Mouse (Mus musculus) heart, embryonic 12.5 days (tissue): ENCODE results near the gene Pglyrp1. TPM values are rescaled to one million over a fixed set of nuclear protein-coding genes. Genes with fewer than 3 reads are reported as not detected.

ENCODE experiments used
- ATAC-seq: fragments of 200-750 bp; cut with Nextera tagmentation; 2 replicates; pipeline ENCODE4 v1.8.0; 2017; ENCODE audit warnings: moderate TSS enrichment, moderate library complexity; ENCODE audit not compliant: insufficient number of reproducible peaks, low FRiP score
- H3K27ac ChIP-seq: fragments of 300-500 bp; sonication (generic); 2 replicates; pipeline ENCODE4 v1.5.1; 2016; ENCODE audit warnings: mild to moderate bottlenecking, moderate library complexity; ENCODE audit not compliant: poor library complexity, severe bottlenecking
- H3K27me3 ChIP-seq: fragments of 300-500 bp; sonication (generic); replicated peaks from 2 replicates; pipeline ENCODE4 v1.6.1; 2016; ENCODE audit warnings: mild to moderate bottlenecking, moderate library complexity
- H3K36me3 ChIP-seq: fragments of 300-500 bp; sonication (generic); 2 replicates; pipeline ENCODE4 v1.6.1; 2016; ENCODE audit warnings: mild to moderate bottlenecking, moderate library complexity
- H3K4me1 ChIP-seq: fragments of 300-500 bp; sonication (generic); replicated peaks from 2 replicates; pipeline ENCODE4 v1.6.1; 2016; ENCODE audit warnings: mild to moderate bottlenecking
- H3K4me2 ChIP-seq: fragments of 300-500 bp; sonication (generic); 2 replicates; pipeline ENCODE4 v1.6.1; 2016; ENCODE audit warnings: mild to moderate bottlenecking, moderate library complexity
- H3K4me3 ChIP-seq: fragments of 300-500 bp; sonication (generic); 2 replicates; pipeline ENCODE4 v1.5.1; 2016; ENCODE audit warnings: mild to moderate bottlenecking
- H3K9ac ChIP-seq: fragments of 300-500 bp; sonication (generic); 2 replicates; pipeline ENCODE4 v1.6.1; 2016; ENCODE audit warnings: mild to moderate bottlenecking, moderate library complexity
- H3K9me3 ChIP-seq: fragments of 300-500 bp; sonication (generic); replicated peaks from 2 replicates; pipeline ENCODE4 v1.6.1; 2016; ENCODE audit warnings: mild to moderate bottlenecking, moderate library complexity
- WGBS: fragments of 180-500 bp; shearing (Covaris S2); methylation state at CpG from one replicate; pipeline ENCODE4 v1.1.7; 2016; 5-methylcytosine and 5-hydroxymethylcytosine counted together
- polyA plus RNA-seq: library from polyadenylated mRNA; unstranded; fragments of >200 nt; fragmentation: Nextera tagmentation; extraction: Ambion mirVana; gene quantifications from 2 replicates; pipeline ENCODE4 v1.2.1, GENCODE M21; 2016

Pglyrp1 gene
- polyA plus RNA-seq, 1 experiment from 2014 or later, result 0.83 TPM

DNA sequence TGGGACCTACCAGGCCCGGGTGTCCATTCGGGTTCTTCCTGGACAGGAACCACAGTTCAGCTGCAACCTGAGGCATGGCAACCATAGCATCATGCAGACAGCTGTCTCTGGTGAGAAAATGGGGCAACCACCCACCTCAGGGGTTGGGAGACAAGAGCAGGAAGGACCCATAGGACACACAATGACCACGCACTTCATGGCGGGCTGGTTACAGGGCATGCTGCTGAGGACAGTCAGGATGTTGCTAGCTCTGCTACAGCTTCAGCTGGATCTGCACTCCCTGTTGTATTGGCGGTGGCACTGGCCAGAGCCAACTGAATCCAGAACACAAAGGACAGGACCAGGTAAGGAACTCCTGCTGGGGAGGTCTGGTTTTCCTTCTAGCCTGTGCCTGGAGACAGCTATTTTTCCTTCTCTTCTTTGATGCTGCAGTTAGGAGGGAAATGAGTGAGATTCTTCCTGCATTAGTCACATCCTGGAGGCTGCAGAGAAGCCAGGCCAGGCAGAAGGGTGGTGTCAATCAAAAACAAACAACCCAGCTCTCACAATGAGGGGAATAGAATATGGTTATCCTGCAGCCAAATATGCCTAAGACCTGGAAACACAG, 12.7 kb upstream of the Pglyrp1 start:
- H3K4me3 ChIP-seq, result no peak overlapping the region
- no peaks in the 10 kb centered on the region for H3K27me3 ChIP-seq
- H3K4me1 ChIP-seq, result peaks cover 9% of the 10 kb centered on the region
- peak; percentile 76; the same call in 1 of the 2 replicates for ATAC-seq
- WGBS, result 53% methylated on average over 5 of the region's 5 CpGs
- peak overlapping the region; percentile 80 for H3K27ac ChIP-seq
- H3K9ac ChIP-seq, result no peak overlapping the region
- no peaks in the 10 kb centered on the region for H3K36me3 ChIP-seq
- H3K4me2 ChIP-seq, result no peak overlapping the region
- 0 out of 2 replicates have a peak, but pooled peaks cover 4% of the 10 kb centered on the region for H3K9me3 ChIP-seq

DNA sequence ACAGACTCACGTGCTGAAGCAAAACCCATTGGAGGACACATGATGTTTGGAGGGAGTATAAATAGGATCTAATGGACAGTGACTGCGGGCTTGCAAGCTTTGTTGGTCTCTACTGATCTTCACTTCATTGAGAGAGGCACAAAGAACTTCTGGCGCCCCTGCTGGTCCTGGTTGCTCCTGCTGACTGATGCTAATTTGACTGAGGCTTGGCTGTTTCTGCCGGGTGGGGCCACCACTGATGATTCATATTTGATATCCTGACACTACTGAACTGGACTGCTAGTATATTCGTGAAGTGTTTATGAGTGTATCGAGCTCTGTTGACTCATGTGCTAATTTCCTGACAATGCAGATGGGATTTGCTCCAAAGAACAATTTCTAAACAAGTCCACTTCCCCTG, 8.3 kb upstream of the Pglyrp1 start:
- Histone ChIP-seq H3K27ac (no peak overlapping the region), H3K4me1 (peaks cover 8% of the 10 kb centered on the region), H3K27me3 (no peaks in the 10 kb centered on the region), H3K4me2 (no peak overlapping the region), H3K9me3 (peaks cover 17% of the 10 kb centered on the region), H3K4me3 (no peak overlapping the region), H3K9ac (no peak overlapping the region), H3K36me3 (no peaks in the 10 kb centered on the region)
- no peak for ATAC-seq
- 81% methylated on average over 6 of the region's 6 CpGs for WGBS

DNA sequence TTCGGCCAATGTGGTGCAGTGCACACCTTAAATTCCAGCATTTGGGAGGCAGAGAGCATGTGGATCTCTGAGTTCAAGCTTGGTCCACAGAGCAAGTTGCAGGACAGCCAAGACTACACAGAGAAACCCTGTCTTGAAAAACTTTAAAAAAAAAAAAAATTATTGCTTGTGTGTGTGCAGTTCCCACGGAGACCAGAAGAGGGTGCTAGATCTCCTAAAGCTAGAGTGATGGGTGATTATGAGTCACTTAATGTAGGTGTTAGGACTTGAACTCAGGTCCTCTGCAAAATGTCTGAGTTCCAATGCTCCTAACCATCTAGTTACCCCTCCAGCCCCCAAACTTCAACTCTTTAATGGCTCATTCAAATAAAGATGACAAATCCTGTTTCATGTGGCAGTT, 2.6 kb upstream of the Pglyrp1 start:
- H3K36me3 ChIP-seq, result no peaks in the 10 kb centered on the region
- H3K9me3 ChIP-seq, result peaks cover 19% of the 10 kb centered on the region
- ATAC-seq, result no peak
- no peak overlapping the region for H3K4me3 ChIP-seq
- WGBS, result 83% methylated on average over 2 of the region's 2 CpGs
- no peak overlapping the region for H3K9ac ChIP-seq
- H3K27ac ChIP-seq, result no peak overlapping the region
- H3K4me1 ChIP-seq, result peaks cover 4% of the 10 kb centered on the region; the same call in 1 of the 2 replicates
- H3K4me2 ChIP-seq, result no peak overlapping the region
- no peaks in the 10 kb centered on the region for H3K27me3 ChIP-seq

DNA sequence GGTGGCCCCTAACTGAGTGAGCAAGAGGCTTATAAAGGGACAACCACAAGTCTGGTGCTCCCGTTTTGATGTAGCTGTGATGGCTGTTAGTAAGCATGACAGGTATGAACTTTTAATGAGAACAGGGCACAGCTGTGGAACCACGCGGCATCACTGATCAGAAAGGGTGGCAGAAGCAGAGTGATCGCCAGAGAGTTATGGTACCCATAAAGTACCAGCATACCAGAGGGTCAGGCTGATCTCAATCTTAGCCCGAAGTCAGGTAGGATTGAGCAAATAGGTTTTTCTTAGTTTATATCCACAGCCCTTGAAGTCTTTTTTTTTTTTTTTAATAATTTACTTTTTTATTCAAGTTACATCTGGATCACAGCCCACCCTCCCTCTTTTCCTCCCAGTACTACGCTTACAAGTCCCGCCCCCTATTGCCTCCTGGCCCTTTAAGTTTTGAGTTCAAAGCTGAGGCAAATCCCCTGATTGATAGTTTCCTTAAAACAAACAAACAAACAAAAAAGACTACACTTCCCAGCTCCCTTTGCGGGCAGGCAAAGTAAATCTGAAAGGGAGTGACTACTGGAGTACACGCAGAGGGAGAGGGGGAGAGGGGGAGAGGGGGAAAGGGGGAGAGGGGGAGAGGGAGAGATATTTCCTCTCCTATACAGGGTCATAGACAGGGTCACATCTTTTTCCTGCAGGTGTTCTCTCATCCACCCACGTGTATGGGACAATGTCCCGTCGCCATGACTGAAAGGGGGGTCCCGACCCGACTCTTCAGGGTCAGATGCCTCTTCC, 1.1 kb downstream of the Pglyrp1 start:
- no peak for ATAC-seq
- 29% methylated on average over 13 of the region's 14 CpGs for WGBS
- no peaks in the 10 kb centered on the region for H3K36me3 ChIP-seq
- no peak overlapping the region for H3K27ac ChIP-seq
- peak overlapping the region; percentile 47 for H3K4me3 ChIP-seq
- no peaks in the 10 kb centered on the region for H3K27me3 ChIP-seq
- peaks cover 4% of the 10 kb centered on the region; the same call in 1 of the 2 replicates for H3K4me1 ChIP-seq
- no peak overlapping the region for H3K9ac ChIP-seq
- peaks cover 8% of the 10 kb centered on the region for H3K9me3 ChIP-seq
- H3K4me2 ChIP-seq, result peak overlapping the region; percentile 81

DNA sequence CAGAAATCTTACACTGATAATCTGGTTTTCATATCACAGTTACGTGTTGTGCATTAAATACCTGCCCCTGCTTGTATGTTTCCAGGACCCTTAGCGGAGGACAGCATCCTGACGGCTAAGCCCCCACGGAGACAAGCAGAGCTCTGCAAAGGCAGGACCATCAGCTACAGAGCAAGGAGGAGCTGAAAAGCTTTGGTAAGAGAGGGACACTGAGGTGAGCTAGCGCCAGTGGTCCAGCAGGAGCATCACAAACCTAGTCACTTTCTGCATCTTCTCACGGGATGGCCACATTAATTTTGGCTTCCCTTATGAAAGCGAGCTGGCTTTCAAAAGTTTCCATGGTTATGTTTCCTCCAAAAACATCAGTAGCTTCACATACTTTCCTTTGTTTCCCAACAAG, 1.7 kb downstream of the Pglyrp1 start:
- peaks cover 6% of the 10 kb centered on the region; the same call in 1 of the 2 replicates for H3K9me3 ChIP-seq
- WGBS, result 6% methylated on average over 7 of the region's 7 CpGs
- no peaks in the 10 kb centered on the region for H3K27me3 ChIP-seq
- H3K4me1 ChIP-seq, result peaks cover 4% of the 10 kb centered on the region; the same call in 1 of the 2 replicates
- 0 out of 2 replicates have a peak overlapping the region, but pooled peaks have one; percentile 48 for H3K9ac ChIP-seq
- no peak overlapping the region for H3K27ac ChIP-seq
- H3K4me3 ChIP-seq, result peak overlapping the region; percentile 47
- peak overlapping the region; percentile 81 for H3K4me2 ChIP-seq
- ATAC-seq, result no peak
- no peaks in the 10 kb centered on the region for H3K36me3 ChIP-seq

DNA sequence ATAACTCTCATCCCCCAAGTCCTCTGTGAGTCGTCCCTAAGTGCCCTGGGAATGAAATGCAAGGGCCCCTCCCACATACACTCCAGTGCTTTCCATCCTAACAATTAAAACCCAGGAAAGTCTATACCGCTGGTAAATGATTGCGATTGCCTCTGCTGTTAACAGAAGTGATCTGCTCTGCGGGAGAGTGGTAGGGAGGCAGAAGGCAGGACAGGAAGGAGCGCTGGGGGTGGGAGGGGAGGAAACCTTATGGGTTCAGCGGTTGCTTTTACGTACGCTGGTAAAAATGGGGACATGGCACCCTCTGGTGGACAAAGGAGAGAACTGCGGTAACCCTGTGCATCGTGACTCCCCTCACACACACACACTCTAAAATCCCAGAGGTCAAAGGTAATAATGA, 2.1 kb downstream of the Pglyrp1 start:
- WGBS, result under 1% methylated on average over 10 of the region's 10 CpGs
- no peak overlapping the region for H3K27ac ChIP-seq

DNA sequence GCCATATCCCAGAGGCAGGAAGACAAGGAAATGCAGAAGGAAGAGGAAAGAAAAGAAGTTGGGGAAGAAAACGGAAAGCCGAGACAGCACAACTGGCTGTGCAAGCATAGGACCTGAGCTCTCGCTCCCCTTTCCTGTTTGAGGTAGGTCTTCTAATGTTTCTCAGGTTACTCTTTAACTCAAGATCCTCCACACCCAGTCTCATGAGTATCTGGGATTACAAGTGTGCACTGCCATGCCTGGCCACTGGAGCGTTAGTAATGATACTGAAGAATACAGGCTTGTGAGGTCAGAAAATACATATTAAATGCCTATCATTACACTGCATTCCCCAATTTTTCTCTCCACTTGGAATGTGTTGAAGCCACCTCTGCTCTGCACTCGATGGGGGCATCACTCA, 4.2 kb downstream of the Pglyrp1 start:
- Histone ChIP-seq H3K4me3 (no peak overlapping the region), H3K9ac (no peak overlapping the region), H3K4me2 (no peak overlapping the region), H3K36me3 (no peaks in the 10 kb centered on the region), H3K4me1 (peaks cover 4% of the 10 kb centered on the region; the same call in 1 of the 2 replicates), H3K9me3 (no peaks in the 10 kb centered on the region), H3K27ac (no peak overlapping the region), H3K27me3 (no peaks in the 10 kb centered on the region)
- WGBS, result 78% methylated on average over 5 of the region's 5 CpGs
- ATAC-seq, result no peak

More for the DNA sequence above, 2.1 kb downstream of the Pglyrp1 start:
- Histone ChIP-seq H3K36me3 (no peaks in the 10 kb centered on the region), H3K27me3 (no peaks in the 10 kb centered on the region), H3K4me2 (peak overlapping the region; percentile 81), H3K9ac (0 out of 2 replicates have a peak overlapping the region, but pooled peaks have one; percentile 48), H3K4me3 (peak overlapping the region; percentile 47), H3K4me1 (peaks cover 4% of the 10 kb centered on the region; the same call in 1 of the 2 replicates), H3K9me3 (peaks cover 3% of the 10 kb centered on the region; the same call in 1 of the 2 replicates)
- peak; percentile 73 for ATAC-seq

DNA sequence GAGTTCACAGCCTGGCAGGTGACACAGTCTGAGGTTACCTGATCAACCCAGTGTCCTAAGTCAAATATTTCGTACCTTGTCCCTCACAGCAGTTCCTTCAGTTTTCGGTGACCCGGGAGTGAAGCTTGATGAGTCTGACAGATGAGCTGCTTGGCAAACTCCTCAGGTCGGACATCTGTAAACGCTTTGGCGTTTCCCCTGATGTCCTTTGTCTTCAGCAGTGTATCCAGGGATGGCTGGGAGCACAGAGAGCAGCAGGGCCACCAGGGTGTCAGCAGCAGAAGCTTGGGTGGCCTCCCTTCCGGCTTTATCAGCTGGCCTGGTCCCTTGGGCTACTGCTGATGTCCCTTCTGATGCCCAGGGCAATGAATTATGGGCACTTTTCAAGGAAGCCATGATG, 7.6 kb downstream of the Pglyrp1 start:
- H3K27me3 ChIP-seq, result no peaks in the 10 kb centered on the region
- H3K4me2 ChIP-seq, result no peak overlapping the region
- 60% methylated on average over 7 of the region's 7 CpGs for WGBS
- H3K27ac ChIP-seq, result no peak overlapping the region
- H3K9me3 ChIP-seq, result no peaks in the 10 kb centered on the region
- no peaks in the 10 kb centered on the region for H3K4me1 ChIP-seq
- no peak overlapping the region for H3K4me3 ChIP-seq
- H3K9ac ChIP-seq, result no peak overlapping the region
- no peak for ATAC-seq
- no peaks in the 10 kb centered on the region for H3K36me3 ChIP-seq

DNA sequence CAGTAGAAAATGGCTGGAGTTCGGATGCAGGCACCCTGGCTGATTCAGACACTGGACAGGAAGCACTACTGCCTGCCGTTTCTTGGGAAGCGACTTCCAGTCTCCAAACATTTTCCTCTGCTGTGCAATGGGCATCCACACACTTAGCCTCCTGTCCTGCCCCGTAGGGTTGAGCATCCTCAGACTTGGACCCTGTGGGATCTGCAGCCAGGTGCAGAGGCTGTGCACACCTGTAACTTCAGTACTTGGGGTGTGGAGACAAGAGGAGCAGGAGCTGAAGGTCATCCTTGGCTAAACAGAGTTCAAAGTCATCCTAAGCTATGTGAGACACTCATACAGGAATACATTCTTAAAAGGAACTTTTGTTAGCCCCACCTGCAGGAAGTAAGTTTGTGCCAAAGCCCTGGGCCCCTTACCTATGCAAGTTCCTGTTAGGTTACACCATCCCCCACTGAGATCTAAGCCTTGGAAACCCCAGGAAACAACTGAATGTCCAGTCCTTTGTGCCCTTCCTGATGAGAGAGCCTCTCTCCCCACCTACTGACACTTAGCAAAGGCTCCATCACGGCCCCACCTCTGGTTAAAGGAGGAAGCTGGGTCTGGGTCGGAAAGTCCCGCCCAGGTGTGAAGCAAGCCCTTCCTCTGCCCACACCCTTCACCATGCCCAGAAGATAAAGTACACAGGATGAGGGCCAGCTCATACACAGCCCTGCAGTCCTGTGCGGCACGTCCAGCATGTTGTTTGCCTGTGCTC, 13.0 kb downstream of the Pglyrp1 start:
- ATAC-seq, result peak; percentile 52; the same call in 1 of the 2 replicates
- H3K9ac ChIP-seq, result no peak overlapping the region
- no peak overlapping the region for H3K27ac ChIP-seq
- no peaks in the 10 kb centered on the region for H3K4me1 ChIP-seq
- no peak overlapping the region for H3K4me2 ChIP-seq
- H3K27me3 ChIP-seq, result no peaks in the 10 kb centered on the region
- no peaks in the 10 kb centered on the region for H3K9me3 ChIP-seq
- 0 out of 2 replicates have a peak, but pooled peaks cover 5% of the 10 kb centered on the region for H3K36me3 ChIP-seq
- H3K4me3 ChIP-seq, result no peak overlapping the region
- WGBS, result 52% methylated on average over 9 of the region's 9 CpGs

DNA sequence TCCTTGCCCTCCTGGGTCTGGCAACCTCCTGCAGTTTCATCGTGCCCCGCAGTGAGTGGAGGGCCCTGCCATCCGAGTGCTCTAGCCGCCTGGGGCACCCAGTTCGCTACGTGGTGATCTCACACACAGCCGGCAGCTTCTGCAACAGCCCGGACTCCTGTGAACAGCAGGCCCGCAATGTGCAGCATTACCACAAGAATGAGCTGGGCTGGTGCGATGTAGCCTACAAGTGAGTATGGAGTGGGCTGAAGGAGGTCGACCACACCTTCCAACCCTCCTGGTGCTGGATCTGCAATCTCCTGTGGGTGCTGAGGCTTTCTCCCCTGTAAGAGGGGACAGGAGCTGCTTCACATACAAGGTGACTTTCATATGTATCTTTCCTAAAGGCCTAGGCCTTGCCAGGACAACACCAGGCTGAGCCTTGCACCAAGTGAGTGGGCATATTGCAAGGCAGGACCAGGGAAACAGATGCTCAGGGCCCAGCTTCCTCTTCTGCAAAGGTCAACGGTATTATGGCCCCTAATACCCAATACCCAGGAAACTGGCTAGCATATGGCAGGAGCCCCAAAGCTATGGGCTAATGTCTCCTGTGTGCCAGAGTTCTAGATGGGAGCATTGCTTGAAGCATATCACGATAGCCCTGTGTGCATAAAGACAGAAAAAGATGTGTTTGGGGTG, 13.8 kb downstream of the Pglyrp1 start:
- WGBS, result 49% methylated on average over 13 of the region's 13 CpGs
- H3K9me3 ChIP-seq, result no peaks in the 10 kb centered on the region
- no peak overlapping the region for H3K9ac ChIP-seq
- no peak for ATAC-seq
- H3K27ac ChIP-seq, result no peak overlapping the region
- H3K4me2 ChIP-seq, result no peak overlapping the region
- H3K4me1 ChIP-seq, result no peaks in the 10 kb centered on the region
- no peaks in the 10 kb centered on the region for H3K27me3 ChIP-seq
- 0 out of 2 replicates have a peak, but pooled peaks cover 5% of the 10 kb centered on the region for H3K36me3 ChIP-seq
- H3K4me3 ChIP-seq, result no peak overlapping the region
